Mouse (Mus musculus) liver, adult 2 months (tissue): ENCODE measurements around the gene Hsf2bp.

Source experiments
- CTCF ChIP-seq: fragments of 200-500 bp; IDR thresholded peaks from 2 replicates; pipeline ENCODE4 v1.5.1; 2011; ENCODE audit warnings: low read depth, low read length, control low read depth
- POLR2A ChIP-seq: fragments of 200-500 bp; IDR thresholded peaks from 2 replicates; pipeline ENCODE4 v1.6.1; 2011; ENCODE audit warnings: low read length, control low read depth; ENCODE audit not compliant: insufficient read depth; ENCODE audit errors: extremely low read depth

- no peak for TF ChIP-seq CTCF
- TF ChIP-seq POLR2A: no peak
Observed at GRCm38 (mm10) chr17:32028301-32028700, 7.8 kb downstream of the Hsf2bp start.
